Mouse (Mus musculus): ENCODE results near the gene Gm10663. TPM values are rescaled to one million over a fixed set of nuclear protein-coding genes. Genes with fewer than 3 reads are reported as not detected.

Gene Gm10663
- total and polyA plus RNA-seq, 2 experiments: not detected

GRCm38 (mm10) chr8:65053554-65053953, 21.3 kb upstream of the Gm10663 start:
- H3K9ac ChIP-seq (ENCODE audit: low read depth, low read length): no peak overlapping the region
- no peaks in the 10 kb centered on the region for H3K79me2 ChIP-seq (ENCODE audit: control insufficient read depth, insufficient read depth, low read length)
- TF ChIP-seq POLR2A (IDR thresholded peaks at IDR 0.05; ENCODE audit: extremely low read depth, insufficient read depth, low read length) (no peak), CTCF (IDR thresholded peaks at IDR 0.05; ENCODE audit: low read depth, low read length) (no peak)
- no peaks in the 10 kb centered on the region for H3K36me3 ChIP-seq (ENCODE audit: control insufficient read depth, insufficient read depth, low read length)
- H3K27ac ChIP-seq (replicated peaks; ENCODE audit: insufficient read depth, low read depth, low read length): no peak overlapping the region
- H3K27me3 ChIP-seq (ENCODE audit: control insufficient read depth, insufficient read depth, low read length): no peaks in the 10 kb centered on the region
- WGBS: 93% methylated on average over 3 of the region's 3 CpGs
- H3K4me3 ChIP-seq (ENCODE audit: insufficient read depth, low read depth, low read length): no peak overlapping the region
- no peak for DNase-seq (ENCODE audit: extremely low read depth, low read depth, low spot score)
- H3K4me1 ChIP-seq (ENCODE audit: control insufficient read depth, insufficient read depth, low read length): no peaks in the 10 kb centered on the region

GRCm38 (mm10) chr8:65053968-65054367, 20.9 kb upstream of the Gm10663 start:
- no peak overlapping the region for H3K9ac ChIP-seq (ENCODE audit: low read depth, low read length)
- no peak for DNase-seq (ENCODE audit: extremely low read depth, low read depth, low spot score)
- no peaks in the 10 kb centered on the region for H3K36me3 ChIP-seq (ENCODE audit: control insufficient read depth, insufficient read depth, low read length)
- no peak for TF ChIP-seq CTCF (IDR thresholded peaks at IDR 0.05; ENCODE audit: low read depth, low read length)
- no peak for TF ChIP-seq POLR2A (IDR thresholded peaks at IDR 0.05; ENCODE audit: extremely low read depth, insufficient read depth, low read length)
- no peak overlapping the region for H3K27ac ChIP-seq (replicated peaks; ENCODE audit: insufficient read depth, low read depth, low read length)
- no peaks in the 10 kb centered on the region for H3K4me1 ChIP-seq (ENCODE audit: control insufficient read depth, insufficient read depth, low read length)
- H3K79me2 ChIP-seq (ENCODE audit: control insufficient read depth, insufficient read depth, low read length): no peaks in the 10 kb centered on the region
- 88% methylated on average over 5 of the region's 5 CpGs for WGBS
- H3K27me3 ChIP-seq (ENCODE audit: control insufficient read depth, insufficient read depth, low read length): no peaks in the 10 kb centered on the region
- no peak overlapping the region for H3K4me3 ChIP-seq (ENCODE audit: insufficient read depth, low read depth, low read length)

GRCm38 (mm10) chr8:65056722-65057121, 18.1 kb upstream of the Gm10663 start:
- 92% methylated on average over 4 of the region's 4 CpGs for WGBS
- H3K27me3 ChIP-seq (ENCODE audit: control insufficient read depth, insufficient read depth, low read length): no peaks in the 10 kb centered on the region
- H3K36me3 ChIP-seq (ENCODE audit: control insufficient read depth, insufficient read depth, low read length): no peaks in the 10 kb centered on the region
- no peak for DNase-seq (ENCODE audit: extremely low read depth, low read depth, low spot score)
- H3K4me3 ChIP-seq (ENCODE audit: insufficient read depth, low read depth, low read length): no peak overlapping the region
- no peaks in the 10 kb centered on the region for H3K4me1 ChIP-seq (ENCODE audit: control insufficient read depth, insufficient read depth, low read length)
- no peak for TF ChIP-seq POLR2A (IDR thresholded peaks at IDR 0.05; ENCODE audit: extremely low read depth, insufficient read depth, low read length)
- no peak for TF ChIP-seq CTCF (IDR thresholded peaks at IDR 0.05; ENCODE audit: low read depth, low read length)
- no peak overlapping the region for H3K9ac ChIP-seq (ENCODE audit: low read depth, low read length)
- no peaks in the 10 kb centered on the region for H3K79me2 ChIP-seq (ENCODE audit: control insufficient read depth, insufficient read depth, low read length)
- no peak overlapping the region for H3K27ac ChIP-seq (replicated peaks; ENCODE audit: insufficient read depth, low read depth, low read length)

- H3K27me3 ChIP-seq (ENCODE audit: control insufficient read depth, insufficient read depth, low read length): no peaks in the 10 kb centered on the region
- TF ChIP-seq CTCF (IDR thresholded peaks at IDR 0.05; ENCODE audit: low read depth, low read length): no peak
- TF ChIP-seq POLR2A (IDR thresholded peaks at IDR 0.05; ENCODE audit: extremely low read depth, insufficient read depth, low read length): no peak
- no peak overlapping the region for H3K27ac ChIP-seq (replicated peaks; ENCODE audit: insufficient read depth, low read depth, low read length)
- H3K4me1 ChIP-seq (ENCODE audit: control insufficient read depth, insufficient read depth, low read length): no peaks in the 10 kb centered on the region
- 84% methylated on average over 4 of the region's 4 CpGs for WGBS
- no peaks in the 10 kb centered on the region for H3K36me3 ChIP-seq (ENCODE audit: control insufficient read depth, insufficient read depth, low read length)
- no peak overlapping the region for H3K4me3 ChIP-seq (ENCODE audit: insufficient read depth, low read depth, low read length)
- no peak overlapping the region for H3K9ac ChIP-seq (ENCODE audit: low read depth, low read length)
- no peak for DNase-seq (ENCODE audit: extremely low read depth, low read depth, low spot score)
- H3K79me2 ChIP-seq (ENCODE audit: control insufficient read depth, insufficient read depth, low read length): no peaks in the 10 kb centered on the region
Measured at GRCm38 (mm10) chr8:65062195-65062594, 12.6 kb upstream of the Gm10663 start.

- DNase-seq (ENCODE audit: extremely low read depth, low read depth, low spot score): no peak
- TF ChIP-seq CTCF (IDR thresholded peaks at IDR 0.05; ENCODE audit: low read depth, low read length): no peak
- TF ChIP-seq POLR2A (IDR thresholded peaks at IDR 0.05; ENCODE audit: extremely low read depth, insufficient read depth, low read length): no peak
Measured at GRCm38 (mm10) chr8:65064071-65064470, 10.8 kb upstream of the Gm10663 start.

GRCm38 (mm10) chr8:65065622-65066021, 9.2 kb upstream of the Gm10663 start:
- no peaks in the 10 kb centered on the region for H3K36me3 ChIP-seq (ENCODE audit: control insufficient read depth, insufficient read depth, low read length)
- H3K27ac ChIP-seq (replicated peaks; ENCODE audit: insufficient read depth, low read depth, low read length): no peak overlapping the region
- 94% methylated on average over 3 of the region's 3 CpGs for WGBS
- DNase-seq (ENCODE audit: extremely low read depth, low read depth, low spot score): no peak
- H3K27me3 ChIP-seq (ENCODE audit: control insufficient read depth, insufficient read depth, low read length): no peaks in the 10 kb centered on the region
- no peaks in the 10 kb centered on the region for H3K4me1 ChIP-seq (ENCODE audit: control insufficient read depth, insufficient read depth, low read length)
- no peak overlapping the region for H3K4me3 ChIP-seq (ENCODE audit: insufficient read depth, low read depth, low read length)
- H3K79me2 ChIP-seq (ENCODE audit: control insufficient read depth, insufficient read depth, low read length): no peaks in the 10 kb centered on the region
- TF ChIP-seq POLR2A (IDR thresholded peaks at IDR 0.05; ENCODE audit: extremely low read depth, insufficient read depth, low read length) (no peak), CTCF (IDR thresholded peaks at IDR 0.05; ENCODE audit: low read depth, low read length) (no peak)
- no peak overlapping the region for H3K9ac ChIP-seq (ENCODE audit: low read depth, low read length)

More at GRCm38 (mm10) chr8:65064071-65064470, 10.8 kb upstream of the Gm10663 start:
- Histone ChIP-seq H3K27ac (replicated peaks; ENCODE audit: insufficient read depth, low read depth, low read length) (no peak overlapping the region), H3K27me3 (ENCODE audit: control insufficient read depth, insufficient read depth, low read length) (no peaks in the 10 kb centered on the region), H3K4me3 (ENCODE audit: insufficient read depth, low read depth, low read length) (no peak overlapping the region), H3K9ac (ENCODE audit: low read depth, low read length) (no peak overlapping the region), H3K4me1 (ENCODE audit: control insufficient read depth, insufficient read depth, low read length) (no peaks in the 10 kb centered on the region), H3K36me3 (ENCODE audit: control insufficient read depth, insufficient read depth, low read length) (no peaks in the 10 kb centered on the region), H3K79me2 (ENCODE audit: control insufficient read depth, insufficient read depth, low read length) (no peaks in the 10 kb centered on the region)
- WGBS: 60% methylated on average over 2 of the region's 2 CpGs

Measured in liver, adult 2 months (tissue).